Mouse (Mus musculus) hindbrain, embryonic 15.5 days (tissue): Measurements from ENCODE around the gene Cutal. TPM values are rescaled to one million over a fixed set of nuclear protein-coding genes. Genes with fewer than 3 reads are reported as not detected.
"Not testable (repeated sequence)": the region's sequence is repeated elsewhere in the genome, so short reads cannot be mapped to it uniquely, and the experiment has no call there.

Experiments used
- ATAC-seq: fragments of 200-750 bp; cut with Nextera tagmentation; 2 replicates; pipeline ENCODE4 v1.8.0; 2017; ENCODE audit warnings: low read depth, moderate number of reproducible peaks, moderate TSS enrichment; ENCODE audit not compliant: low FRiP score
- H3K27ac ChIP-seq: fragments of 300-500 bp; sonication (generic); replicated peaks from 2 replicates; pipeline ENCODE4 v1.5.1; 2015; ENCODE audit warnings: mild to moderate bottlenecking, inconsistent platforms
- H3K27me3 ChIP-seq: fragments of 300-500 bp; sonication (generic); 2 replicates; pipeline ENCODE4 v1.6.1; 2015; ENCODE audit warnings: control low read depth, inconsistent platforms
- H3K36me3 ChIP-seq: fragments of 300-500 bp; sonication (generic); 2 replicates; pipeline ENCODE4 v1.6.1; 2015; ENCODE audit warnings: control low read depth, inconsistent platforms
- H3K4me1 ChIP-seq: fragments of 300-500 bp; sonication (generic); replicated peaks from 2 replicates; pipeline ENCODE4 v1.6.1; 2015; ENCODE audit warnings: control low read depth, inconsistent platforms
- H3K4me2 ChIP-seq: fragments of 300-500 bp; sonication (generic); 2 replicates; pipeline ENCODE4 v1.6.1; 2015; ENCODE audit warnings: moderate library complexity, mild to moderate bottlenecking, inconsistent platforms
- H3K4me3 ChIP-seq: fragments of 300-500 bp; sonication (generic); 2 replicates; pipeline ENCODE4 v1.5.1; 2015; ENCODE audit warnings: mild to moderate bottlenecking, inconsistent platforms
- H3K9ac ChIP-seq: fragments of 300-500 bp; sonication (generic); 2 replicates; pipeline ENCODE4 v1.6.1; 2015; ENCODE audit warnings: inconsistent platforms
- H3K9me3 ChIP-seq: fragments of 300-500 bp; sonication (generic); 2 replicates; pipeline ENCODE4 v1.6.1; 2016; ENCODE audit warnings: control low read depth, inconsistent platforms
- WGBS: fragments of 180-500 bp; shearing (Covaris S2); methylation state at CpG from one replicate; pipeline ENCODE4 v1.1.7; 2015; 5-methylcytosine and 5-hydroxymethylcytosine counted together
- polyA plus RNA-seq: library from polyadenylated mRNA; unstranded; fragments of >200 nt; fragmentation: Nextera tagmentation; extraction: Ambion mirVana; gene quantifications from 2 replicates; pipeline ENCODE4 v1.2.1, GENCODE M21; 2015

The Cutal gene
- polyA plus RNA-seq = 0.32 and 0.39 TPM in 2 replicates

DNA sequence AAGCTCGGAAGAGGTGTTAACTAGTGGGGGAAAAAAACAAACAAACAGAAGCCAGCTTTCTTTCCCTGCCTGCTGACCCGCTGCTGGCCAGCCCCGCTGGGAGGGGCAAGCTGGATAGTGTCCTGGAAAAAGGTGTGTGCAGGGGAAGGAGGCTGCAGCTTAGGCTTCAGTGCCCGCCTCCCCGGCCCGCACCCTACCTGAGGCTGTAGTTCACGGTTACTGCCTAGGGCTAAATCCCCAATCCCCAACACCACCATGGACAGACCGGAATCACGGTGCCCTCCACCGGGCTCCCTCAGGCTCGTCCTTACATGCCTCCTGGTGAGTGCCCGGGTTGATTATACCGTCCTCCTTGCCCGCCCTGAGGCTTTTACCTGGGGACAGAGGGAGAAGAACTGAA lies at the start of gene Cutal:
Gene Cutal, plus strand, starts transcription at position 126 of the 400 bp plus-strand sequence.
- ATAC-seq = no peak
- no peaks in the 10 kb centered on the region for H3K9me3 ChIP-seq
- no peak within 1 kb of the TSS for H3K27ac ChIP-seq
- no peak within 1 kb of the TSS for H3K9ac ChIP-seq
- H3K36me3 ChIP-seq = no peaks in the 10 kb centered on the region
- no peak within 1 kb of the TSS for H3K4me3 ChIP-seq
- peak within 1 kb of the TSS; percentile 31 for H3K4me2 ChIP-seq
- peaks cover 23% of the 10 kb centered on the region for H3K27me3 ChIP-seq
- 5% methylated on average over 14 of the region's 14 CpGs for WGBS
- H3K4me1 ChIP-seq = peaks cover 13% of the 10 kb centered on the region

DNA sequence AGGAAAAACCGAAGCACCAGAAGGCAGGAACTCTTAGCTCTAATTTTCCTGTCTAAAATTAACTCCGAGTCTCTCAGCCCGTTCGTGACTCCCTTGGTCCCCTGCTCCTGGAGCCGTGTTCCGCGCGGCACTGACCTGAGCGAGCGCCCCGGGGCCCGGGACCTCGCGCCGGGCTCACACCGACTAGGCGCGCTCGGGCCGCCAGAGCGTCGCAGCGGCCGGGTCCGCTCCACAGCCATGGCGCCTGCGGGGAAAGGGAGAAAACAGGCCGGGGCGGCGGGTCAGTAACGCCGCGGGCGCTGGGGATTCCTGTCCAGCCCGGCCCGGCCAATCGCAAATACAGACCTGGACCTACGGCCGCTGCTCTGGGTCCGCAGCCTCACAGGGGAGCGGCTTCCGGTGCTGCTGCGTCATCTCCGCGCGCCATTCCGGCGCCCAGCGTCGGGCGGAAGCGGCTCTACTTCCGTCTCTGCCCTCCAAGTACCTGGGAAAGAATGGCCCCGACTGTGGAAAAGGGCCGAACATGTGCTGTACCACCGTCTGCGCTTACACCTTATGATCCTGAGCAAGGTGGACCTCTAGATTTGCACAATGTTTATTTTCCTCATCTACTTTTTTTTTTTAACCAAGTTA lies 48.3 kb upstream of the Cutal start, which contains the start of gene Fbxw2:
Gene Fbxw2, minus strand, starts transcription at position 485 of the 633 bp plus-strand sequence.
- peak; percentile 97 for ATAC-seq
- WGBS = under 1% methylated on average over 55 of the region's 57 CpGs
- H3K27me3 ChIP-seq = no peaks in the 10 kb centered on the region

DNA sequence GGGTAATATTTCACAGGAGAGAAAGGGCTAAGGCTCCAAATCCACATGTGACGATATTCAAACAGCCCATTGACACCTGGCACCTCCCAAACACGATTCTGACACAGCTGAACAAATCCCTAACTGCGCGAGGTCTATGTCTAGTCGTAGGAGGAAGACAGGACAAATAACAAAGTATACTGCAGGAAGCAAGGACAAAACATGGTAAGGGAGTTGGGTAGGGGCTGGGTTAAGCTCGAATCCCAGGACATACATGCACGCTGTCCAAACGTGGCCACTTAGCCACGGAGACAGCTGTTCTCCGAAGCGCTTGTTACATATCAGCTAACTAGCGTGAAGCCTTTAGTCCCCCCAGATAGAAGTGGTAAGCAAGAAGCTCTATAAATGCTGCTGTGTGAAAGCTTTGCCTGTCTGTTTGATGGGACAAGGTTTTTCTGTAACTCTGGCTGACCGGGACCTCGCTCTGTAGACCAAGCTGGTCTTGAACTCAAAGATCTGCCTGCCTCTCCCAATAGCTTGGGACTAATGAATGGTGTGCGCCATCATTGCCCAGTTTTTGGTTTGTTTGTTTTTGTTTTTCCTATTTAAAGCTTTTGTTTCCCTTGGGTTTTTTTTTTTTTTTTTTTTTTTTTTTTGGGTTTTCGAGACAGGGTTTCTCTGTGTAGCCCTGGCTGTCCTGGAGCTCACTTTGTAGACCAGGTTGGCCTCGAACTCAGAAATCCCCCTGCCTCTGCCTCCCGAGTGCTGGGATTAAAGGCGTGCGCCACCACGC lies 47.5 kb upstream of the Cutal start:
- H3K9me3 ChIP-seq = no peaks in the 10 kb centered on the region
- H3K36me3 ChIP-seq = peaks cover 9% of the 10 kb centered on the region
- peaks cover 28% of the 10 kb centered on the region for H3K4me1 ChIP-seq
- no peaks in the 10 kb centered on the region for H3K27me3 ChIP-seq
- peak; percentile 60 for ATAC-seq
- peak overlapping the region; percentile 94 for H3K9ac ChIP-seq
- H3K4me3 ChIP-seq = peak overlapping the region; percentile 90
- H3K27ac ChIP-seq = peak overlapping the region; percentile 85
- H3K4me2 ChIP-seq = peak overlapping the region; percentile 94
- 34% methylated on average over 20 of the region's 21 CpGs for WGBS

More for the DNA sequence above, 48.3 kb upstream of the Cutal start, which contains the start of gene Fbxw2:
- Histone ChIP-seq H3K27ac (peak within 1 kb of the TSS; percentile 85), H3K36me3 (peaks cover 11% of the 10 kb centered on the region), H3K4me3 (peak within 1 kb of the TSS; percentile 90), H3K4me2 (peak within 1 kb of the TSS; percentile 94), H3K4me1 (peaks cover 28% of the 10 kb centered on the region), H3K9me3 (no peaks in the 10 kb centered on the region), H3K9ac (peak within 1 kb of the TSS; percentile 94)

DNA sequence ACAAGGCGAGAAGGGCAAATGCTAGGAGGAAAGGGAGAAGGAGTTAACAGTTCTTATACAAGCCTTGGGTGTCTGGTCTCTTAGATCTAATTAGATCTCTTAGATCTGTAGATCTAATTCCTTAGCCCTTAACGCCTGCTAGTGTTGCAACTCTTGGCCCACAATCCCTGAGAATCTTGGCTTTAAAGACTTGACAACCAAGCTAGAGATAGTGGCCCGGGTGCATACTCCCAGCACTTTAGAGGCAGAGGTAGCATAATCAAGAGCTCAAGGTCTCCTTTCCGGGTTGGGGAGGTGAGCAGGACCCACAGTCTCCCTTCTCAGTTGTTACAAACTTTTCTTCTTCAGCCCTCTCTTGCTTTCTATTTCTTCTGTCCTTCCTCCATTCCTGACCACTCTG lies 46.6 kb upstream of the Cutal start:
- no peak for ATAC-seq
- Histone ChIP-seq H3K4me3 (no peak overlapping the region), H3K27ac (no peak overlapping the region), H3K4me2 (no peak overlapping the region), H3K27me3 (no peaks in the 10 kb centered on the region), H3K36me3 (peaks cover under 1% of the 10 kb centered on the region; the same call in 1 of the 2 replicates), H3K9ac (no peak overlapping the region), H3K9me3 (no peaks in the 10 kb centered on the region), H3K4me1 (peaks cover 28% of the 10 kb centered on the region)
- WGBS = 92% methylated on average over 4 of the region's 4 CpGs

GRCm38 (mm10) chr2:34828026-34828425 lies 46.2 kb upstream of the Cutal start:
- WGBS = 79% methylated on average over 1 of the region's 1 CpGs
- Histone ChIP-seq H3K9me3 (no peaks in the 10 kb centered on the region), H3K4me2 (no peak overlapping the region), H3K4me3 (no peak overlapping the region), H3K36me3 (no peaks in the 10 kb centered on the region), H3K4me1 (peaks cover 28% of the 10 kb centered on the region), H3K9ac (no peak overlapping the region), H3K27ac (no peak overlapping the region), H3K27me3 (no peaks in the 10 kb centered on the region)
- ATAC-seq = no peak

DNA sequence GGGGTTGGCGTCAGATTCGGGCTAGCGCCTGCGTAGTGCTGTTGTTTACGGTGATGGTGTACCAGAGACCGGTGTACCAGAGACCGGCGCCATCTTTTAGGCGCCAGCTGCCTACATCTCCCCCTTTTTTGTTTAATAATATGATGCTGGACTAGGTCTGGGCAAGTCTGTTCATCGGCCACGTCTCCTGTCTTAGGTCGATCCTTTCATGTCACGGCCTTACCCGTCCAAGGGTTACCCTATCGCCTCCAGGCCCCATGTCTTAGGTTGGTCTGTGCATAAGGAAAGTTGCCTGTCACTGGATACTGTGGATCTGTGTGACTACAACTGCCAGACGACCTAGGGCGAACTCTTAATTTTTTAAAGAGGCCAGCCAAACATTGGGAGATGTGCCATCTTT lies 44.1 kb upstream of the Cutal start:
- not testable (repeated sequence) for H3K9me3 ChIP-seq, H3K27ac ChIP-seq, H3K36me3 ChIP-seq, ATAC-seq, H3K9ac ChIP-seq, H3K27me3 ChIP-seq, H3K4me2 ChIP-seq, H3K4me3 ChIP-seq
- 96% methylated on average over 17 of the region's 17 CpGs for WGBS
- H3K4me1 ChIP-seq = peaks cover 11% of the 10 kb centered on the region

DNA sequence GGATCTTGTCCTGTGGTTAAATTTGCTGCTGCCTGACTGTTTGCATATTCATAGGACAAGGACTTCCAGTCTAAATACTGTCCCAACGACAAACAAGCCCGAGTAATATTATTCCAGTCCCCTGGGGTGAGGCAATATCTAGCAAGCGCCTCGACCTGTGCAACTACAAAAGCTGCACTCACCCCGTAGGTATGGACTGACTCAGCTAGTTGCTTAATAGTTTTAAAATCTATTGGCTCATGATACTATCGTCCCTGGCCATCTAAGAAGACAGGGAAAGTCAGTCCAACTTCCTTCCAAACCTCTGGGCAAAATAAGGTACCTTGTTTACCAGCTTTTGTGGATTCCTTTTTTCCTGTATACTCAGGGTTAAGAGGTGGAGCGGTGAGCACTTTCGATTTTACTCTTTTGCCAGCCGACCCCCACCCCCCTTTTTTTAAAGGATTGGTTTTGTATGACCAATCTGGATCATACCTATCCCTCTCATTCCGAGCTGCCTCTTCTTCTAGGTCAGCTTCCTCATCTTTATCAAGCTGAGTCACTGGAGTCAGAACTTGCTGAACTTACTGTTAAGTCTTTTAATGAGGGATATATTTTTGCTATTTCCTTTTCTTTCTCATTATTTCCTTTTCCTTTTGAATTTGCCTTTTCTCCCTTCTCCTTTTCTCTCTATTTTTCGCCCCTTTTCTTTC lies 41.3 kb upstream of the Cutal start, which contains the start of gene Gm34653:
Gene Gm34653, plus strand, starts transcription at position 242 of the 692 bp plus-strand sequence.
- not testable (repeated sequence) for H3K36me3 ChIP-seq, H3K9me3 ChIP-seq, H3K9ac ChIP-seq, H3K4me2 ChIP-seq, H3K27me3 ChIP-seq, H3K4me3 ChIP-seq, H3K4me1 ChIP-seq, H3K27ac ChIP-seq, ATAC-seq
- 73% methylated on average over 11 of the region's 11 CpGs for WGBS

DNA sequence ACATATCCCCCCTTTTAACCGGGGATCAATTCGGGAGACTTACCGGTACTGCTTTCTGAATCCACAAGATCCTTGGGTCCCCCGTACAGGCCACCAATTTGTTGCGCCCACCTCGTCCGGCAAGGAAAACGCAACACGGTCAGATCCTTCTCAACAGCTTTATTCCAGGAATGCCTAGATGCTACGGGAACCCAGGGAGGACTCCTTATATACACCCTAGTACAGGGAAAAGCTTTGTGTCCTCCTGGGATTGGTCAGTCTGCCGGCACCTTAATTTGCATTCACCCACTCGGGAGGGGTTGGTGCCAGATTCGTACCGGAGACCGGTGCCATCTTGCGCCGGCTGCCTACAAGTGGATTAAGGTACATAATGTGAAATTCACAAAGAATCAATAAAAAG lies 40.6 kb upstream of the Cutal start:
- no peak for ATAC-seq
- no peak overlapping the region for H3K4me2 ChIP-seq
- H3K27me3 ChIP-seq = no peaks in the 10 kb centered on the region
- H3K9me3 ChIP-seq = no peaks in the 10 kb centered on the region
- no peak overlapping the region for H3K9ac ChIP-seq
- WGBS = 89% methylated on average over 17 of the region's 17 CpGs
- H3K27ac ChIP-seq = no peak overlapping the region
- no peak overlapping the region for H3K4me3 ChIP-seq
- no peaks in the 10 kb centered on the region for H3K4me1 ChIP-seq
- H3K36me3 ChIP-seq = no peaks in the 10 kb centered on the region

- H3K4me2 ChIP-seq = no peak overlapping the region
- H3K27me3 ChIP-seq = no peaks in the 10 kb centered on the region
- ATAC-seq = no peak
- H3K4me1 ChIP-seq = no peaks in the 10 kb centered on the region
- no peaks in the 10 kb centered on the region for H3K9me3 ChIP-seq
- no peaks in the 10 kb centered on the region for H3K36me3 ChIP-seq
- H3K4me3 ChIP-seq = no peak overlapping the region
- H3K27ac ChIP-seq = no peak overlapping the region
- 80% methylated on average over 3 of the region's 3 CpGs for WGBS
- no peak overlapping the region for H3K9ac ChIP-seq
Observed at GRCm38 (mm10) chr2:34835669-34836068, 38.5 kb upstream of the Cutal start.

DNA sequence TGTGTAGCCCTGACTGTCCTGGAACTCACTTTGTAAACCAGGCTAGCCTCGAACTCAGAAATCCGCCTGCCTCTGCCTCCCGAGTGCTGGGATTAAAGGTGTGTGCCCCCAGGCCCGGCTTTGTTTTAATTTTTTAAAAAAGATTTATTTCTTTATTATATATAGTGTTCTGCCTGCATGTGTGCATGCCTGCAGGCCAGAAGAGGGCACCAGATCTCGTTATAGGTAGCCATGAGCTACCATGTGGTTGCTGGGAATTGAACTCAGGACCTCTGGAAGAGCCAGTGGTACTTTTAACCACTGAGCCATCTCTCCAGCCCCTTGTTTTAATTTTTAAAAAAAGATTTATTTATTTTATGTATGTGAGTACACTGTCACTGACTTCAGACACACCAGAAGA lies 34.1 kb upstream of the Cutal start:
- not testable (repeated sequence) for H3K36me3 ChIP-seq, H3K4me2 ChIP-seq, H3K27ac ChIP-seq, ATAC-seq, H3K4me3 ChIP-seq, H3K9me3 ChIP-seq, H3K27me3 ChIP-seq, H3K4me1 ChIP-seq, H3K9ac ChIP-seq
- 82% methylated on average over 5 of the region's 5 CpGs for WGBS

- no peaks in the 10 kb centered on the region for H3K4me1 ChIP-seq
- 94% methylated on average over 8 of the region's 8 CpGs for WGBS
- no peak overlapping the region for H3K4me2 ChIP-seq
- H3K36me3 ChIP-seq = no peaks in the 10 kb centered on the region
- H3K9me3 ChIP-seq = no peaks in the 10 kb centered on the region
- no peak overlapping the region for H3K27ac ChIP-seq
- H3K4me3 ChIP-seq = no peak overlapping the region
- no peak overlapping the region for H3K9ac ChIP-seq
- H3K27me3 ChIP-seq = no peaks in the 10 kb centered on the region
- ATAC-seq = no peak
Observed at GRCm38 (mm10) chr2:34841706-34842105, 32.5 kb upstream of the Cutal start.
